In genomic region chr5:74175526-74176270, GRCm38 (mm10) we compare ENCODE assay signal across 8 mouse cellular contexts. TPM values are rescaled to one million over a fixed set of nuclear protein-coding genes. Genes with fewer than 3 reads are reported as not detected.
DNase-seq lines count a peak whose midpoint lies in the region; ATAC-seq lines count a peak whose summit lies in the region.

No protein-coding gene starts in this region.

- H3K4me3 ChIP-seq in intestine, embryonic 15.5 days (replicated peaks), result no peak overlapping the region
- no peak overlapping the region for H3K4me3 ChIP-seq in neural tube, embryonic 15.5 days (replicated peaks)
- H3K4me3 ChIP-seq in liver, embryonic 12.5 days, result no peak overlapping the region

- 39% methylated on average over 14 of the region's 14 CpGs for WGBS in intestine, embryonic 15.5 days
- 59% methylated on average over 14 of the region's 14 CpGs for WGBS in neural tube, embryonic 15.5 days
- 56% methylated on average over 14 of the region's 14 CpGs for WGBS in liver, embryonic 12.5 days (ENCODE audit: insufficient replicate concordance)

- H3K27ac ChIP-seq in intestine, embryonic 15.5 days, result peak overlapping the region; percentile 71
- H3K27ac ChIP-seq in neural tube, embryonic 15.5 days (replicated peaks), result peak overlapping the region; percentile 33; the same call in 1 of the 2 replicates
- H3K27ac ChIP-seq in liver, embryonic 12.5 days, result no peak overlapping the region

- H3K27me3 ChIP-seq in intestine, embryonic 15.5 days (replicated peaks), result no peaks in the 10 kb centered on the region
- H3K27me3 ChIP-seq in neural tube, embryonic 15.5 days (replicated peaks), result no peaks in the 10 kb centered on the region
- peaks cover 12% of the 10 kb centered on the region; the same call in 1 of the 2 replicates for H3K27me3 ChIP-seq in liver, embryonic 12.5 days (replicated peaks)

- no peaks in the 10 kb centered on the region for H3K9me3 ChIP-seq in intestine, embryonic 15.5 days
- no peaks in the 10 kb centered on the region for H3K9me3 ChIP-seq in neural tube, embryonic 15.5 days (replicated peaks)
- H3K9me3 ChIP-seq in liver, embryonic 12.5 days (replicated peaks), result no peaks in the 10 kb centered on the region

- 0 out of 2 replicates have a peak, but pooled peaks have one; percentile 23 for ATAC-seq in intestine, embryonic 15.5 days
- no peak for ATAC-seq in neural tube, embryonic 15.5 days (ENCODE audit: low FRiP score)
- ATAC-seq in liver, embryonic 12.5 days, result no peak

- no peak overlapping the region for H3K9ac ChIP-seq in intestine, embryonic 15.5 days
- no peak overlapping the region for H3K9ac ChIP-seq in neural tube, embryonic 15.5 days (replicated peaks)
- H3K9ac ChIP-seq in liver, embryonic 12.5 days, result no peak overlapping the region

- H3K36me3 ChIP-seq in intestine, embryonic 15.5 days, result no peaks in the 10 kb centered on the region
- no peaks in the 10 kb centered on the region for H3K36me3 ChIP-seq in neural tube, embryonic 15.5 days
- no peaks in the 10 kb centered on the region for H3K36me3 ChIP-seq in liver, embryonic 12.5 days

- peak; percentile 86 for DNase-seq in NIH3T3 (ENCODE audit: low read depth)
- peak; percentile 51 for DNase-seq in cerebellum, adult 9-10 months
- DNase-seq in heart, adult 11 months, result peak; percentile 99
- no peak for DNase-seq in frontal cortex, postnatal 36 days (ENCODE audit: low spot score in 2 of 2)
- DNase-seq in right cerebral cortex, postnatal 25 days, result no peak

- H3K4me2 ChIP-seq in intestine, embryonic 15.5 days (replicated peaks), result no peak overlapping the region
- H3K4me2 ChIP-seq in neural tube, embryonic 15.5 days, result no peak overlapping the region
- H3K4me2 ChIP-seq in liver, embryonic 12.5 days, result no peak overlapping the region

- H3K4me1 ChIP-seq in intestine, embryonic 15.5 days (replicated peaks), result peaks cover 26% of the 10 kb centered on the region
- peaks cover 23% of the 10 kb centered on the region for H3K4me1 ChIP-seq in neural tube, embryonic 15.5 days
- no peaks in the 10 kb centered on the region for H3K4me1 ChIP-seq in liver, embryonic 12.5 days

RNA-seq across cellular contexts. Expression of gene Rasl11b, which starts 19.4 kb away (rescaled TPM):
- 34.9 and 38.3 TPM in 2 replicates for polyA plus RNA-seq in intestine, embryonic 15.5 days (2015; fragmentation: Nextera tagmentation; extraction: Ambion mirVana)
- 16.5 and 17.4 TPM in 2 replicates for polyA plus RNA-seq in neural tube, embryonic 15.5 days (2015; fragmentation: Nextera tagmentation; extraction: Ambion mirVana)
- 5.9 and 7.0 TPM in 2 replicates for polyA plus RNA-seq in liver, embryonic 12.5 days (2016; fragmentation: Nextera tagmentation; extraction: Ambion mirVana)

Comparison
In these comparisons a context has a peak if more than half of its experiments do, and no peak if none do; other contexts are left out.
1. DNase-seq: peak in NIH3T3 (single experiment), cerebellum, adult 9-10 months (single experiment) and heart, adult 11 months (single experiment); none in frontal cortex, postnatal 36 days (0 of 2) and right cerebral cortex, postnatal 25 days (single experiment).